Mouse (Mus musculus): ENCODE results near the gene Osbpl8.

The Osbpl8 gene

GRCm38 (mm10) chr10:111155571-111155970 lies 9.0 kb upstream of the Osbpl8 start:
- no peak for DNase-seq

- DNase-seq, result no peak
Measured at GRCm38 (mm10) chr10:111156394-111157190, 8.0 kb upstream of the Osbpl8 start.

- no peak for DNase-seq
Measured at GRCm38 (mm10) chr10:111157241-111157659, 7.3 kb upstream of the Osbpl8 start.

- DNase-seq, result no peak
Measured at GRCm38 (mm10) chr10:111159789-111160522, 4.6 kb upstream of the Osbpl8 start.

- no peak for DNase-seq
Measured at GRCm38 (mm10) chr10:111160540-111160939, 4.0 kb upstream of the Osbpl8 start.

- no peak for DNase-seq
Measured at GRCm38 (mm10) chr10:111161373-111161772, 3.2 kb upstream of the Osbpl8 start.

- DNase-seq, result no peak
Measured at GRCm38 (mm10) chr10:111163025-111163424, 1.5 kb upstream of the Osbpl8 start.

GRCm38 (mm10) chr10:111163601-111164240 lies 831 bp upstream of the Osbpl8 start:
- no peak for DNase-seq

- peak; percentile 60 for DNase-seq
Measured at GRCm38 (mm10) chr10:111165219-111165981, 848 bp downstream of the Osbpl8 start.

GRCm38 (mm10) chr10:111166057-111166841 lies 1.7 kb downstream of the Osbpl8 start:
- DNase-seq, result no peak

- no peak for DNase-seq
Measured at GRCm38 (mm10) chr10:111167444-111167843, 2.9 kb downstream of the Osbpl8 start.

GRCm38 (mm10) chr10:111168305-111168704 lies 3.8 kb downstream of the Osbpl8 start:
- DNase-seq, result peak; percentile 36

GRCm38 (mm10) chr10:111171246-111171934 lies 6.8 kb downstream of the Osbpl8 start:
- DNase-seq, result peak; percentile 2

GRCm38 (mm10) chr10:111173589-111174247 lies 9.2 kb downstream of the Osbpl8 start:
- DNase-seq, result peak; percentile 2

GRCm38 (mm10) chr10:111177336-111177735 lies 12.8 kb downstream of the Osbpl8 start:
- DNase-seq, result no peak

GRCm38 (mm10) chr10:111178024-111178423 lies 13.5 kb downstream of the Osbpl8 start:
- no peak for DNase-seq

- DNase-seq, result no peak
Measured at GRCm38 (mm10) chr10:111180633-111181032, 16.1 kb downstream of the Osbpl8 start.

- DNase-seq, result no peak
Measured at GRCm38 (mm10) chr10:111183634-111184270, 19.2 kb downstream of the Osbpl8 start.

- DNase-seq, result no peak
Measured at GRCm38 (mm10) chr10:111185574-111186269, 21.2 kb downstream of the Osbpl8 start.

All from kidney, adult 18-20 months (tissue).